Mouse (Mus musculus) stomach, postnatal 0 days (tissue): Measurements from ENCODE around the gene Car8. TPM values are rescaled to one million over a fixed set of nuclear protein-coding genes. Genes with fewer than 3 reads are reported as not detected.
"Not testable (repeated sequence)": the region's sequence is repeated elsewhere in the genome, so short reads cannot be mapped to it uniquely, and the experiment has no call there.

Experiments
- ATAC-seq: fragments of 200-750 bp; cut with Nextera tagmentation; 2 replicates; pipeline ENCODE4 v1.8.0; 2017; ENCODE audit not compliant: low FRiP score, low TSS enrichment
- DNase-seq: peaks from one replicate; pipeline ENCODE4 v3.0.0-alpha.2; 2016; ENCODE audit warnings: low spot score
- H3K27ac ChIP-seq: fragments of 300-500 bp; sonication (generic); replicated peaks from 2 replicates; pipeline ENCODE4 v1.5.1; 2014; ENCODE audit warnings: mild to moderate bottlenecking, control low read depth
- H3K27me3 ChIP-seq: fragments of 300-500 bp; sonication (generic); 2 replicates; pipeline ENCODE4 v1.6.1; 2014; ENCODE audit warnings: low read length; ENCODE audit not compliant: control insufficient read depth, insufficient read depth
- H3K36me3 ChIP-seq: fragments of 300-500 bp; sonication (generic); 2 replicates; pipeline ENCODE4 v1.6.1; 2014; ENCODE audit warnings: low read length, mixed read lengths; ENCODE audit not compliant: control insufficient read depth, insufficient read depth
- H3K4me1 ChIP-seq: fragments of 300-500 bp; sonication (generic); replicated peaks from 2 replicates; pipeline ENCODE4 v1.6.1; 2014; ENCODE audit warnings: antibody characterized with exemption; ENCODE audit not compliant: control insufficient read depth, insufficient read depth
- H3K4me2 ChIP-seq: fragments of 300-500 bp; sonication (generic); replicated peaks from 2 replicates; pipeline ENCODE4 v1.6.1; 2014; ENCODE audit warnings: low read depth, mild to moderate bottlenecking, control low read depth, moderate library complexity
- H3K4me3 ChIP-seq: fragments of 300-500 bp; sonication (generic); 2 replicates; pipeline ENCODE4 v1.5.1; 2014; ENCODE audit warnings: low read depth, low read length, control low read depth
- H3K9ac ChIP-seq: fragments of 300-500 bp; sonication (generic); 2 replicates; pipeline ENCODE4 v1.6.1; 2014; ENCODE audit warnings: mild to moderate bottlenecking, low read length, control low read depth, mixed read lengths
- H3K9me3 ChIP-seq: fragments of 300-500 bp; sonication (generic); 2 replicates; pipeline ENCODE4 v1.6.1; 2016; ENCODE audit warnings: low read length; ENCODE audit not compliant: control insufficient read depth
- CTCF ChIP-seq: IDR thresholded peaks from 2 replicates; pipeline ENCODE4 v1.5.1; 2016; ENCODE audit warnings: antibody characterized with exemption, low read depth, mild to moderate bottlenecking, moderate library complexity
- EP300 ChIP-seq: optimal IDR thresholded peaks from 2 replicates; pipeline ENCODE3; 2016; ENCODE audit warnings: antibody characterized with exemption
- WGBS: fragments of 180-500 bp; shearing (Covaris S2); extraction: QIAGEN DNeasy Blood & Tissue Kit; methylation state at CpG from one replicate; pipeline ENCODE4 v1.1.7; 2014; 5-methylcytosine and 5-hydroxymethylcytosine counted together
- polyA plus RNA-seq: library from polyadenylated mRNA; unstranded; fragments of >200 nt; fragmentation: Nextera tagmentation; extraction: Ambion mirVana; gene quantifications from 2 replicates; pipeline ENCODE4 v1.2.1, GENCODE M21; 2015

Car8 gene
- polyA plus RNA-seq, 1 experiment from 2014 or later: 32.6 TPM

- no peaks in the 10 kb centered on the region for H3K27me3 ChIP-seq
- no peak for DNase-seq
- H3K4me1 ChIP-seq: no peaks in the 10 kb centered on the region
- TF ChIP-seq CTCF (no peak), EP300 (no peak)
- no peak overlapping the region for H3K9ac ChIP-seq
- ATAC-seq: peak; percentile 47; the same call in 1 of the 2 replicates
- no peak overlapping the region for H3K27ac ChIP-seq
- H3K4me2 ChIP-seq: no peak overlapping the region
- 64% methylated on average over 5 of the region's 5 CpGs for WGBS
- H3K4me3 ChIP-seq: no peak overlapping the region
- no peaks in the 10 kb centered on the region for H3K9me3 ChIP-seq
- no peaks in the 10 kb centered on the region for H3K36me3 ChIP-seq
These were observed 40.8 kb downstream of the Car8 start for GRCm38 (mm10) chr4:8198033-8198432.

GRCm38 (mm10) chr4:8190441-8190840 lies 48.4 kb downstream of the Car8 start:
- DNase-seq (no peak), ATAC-seq (no peak)
- no peaks in the 10 kb centered on the region for H3K27me3 ChIP-seq
- H3K4me1 ChIP-seq: no peaks in the 10 kb centered on the region
- H3K4me2 ChIP-seq: no peak overlapping the region
- WGBS: 61% methylated on average over 4 of the region's 4 CpGs
- H3K36me3 ChIP-seq: no peaks in the 10 kb centered on the region
- peak; percentile 60 for TF ChIP-seq CTCF
- no peak for TF ChIP-seq EP300
- no peak overlapping the region for H3K27ac ChIP-seq
- H3K4me3 ChIP-seq: no peak overlapping the region
- H3K9me3 ChIP-seq: no peaks in the 10 kb centered on the region
- H3K9ac ChIP-seq: no peak overlapping the region

GRCm38 (mm10) chr4:8186921-8187687 lies 51.7 kb downstream of the Car8 start:
- Histone ChIP-seq H3K4me2 (no peak overlapping the region), H3K9me3 (no peaks in the 10 kb centered on the region), H3K27me3 (no peaks in the 10 kb centered on the region), H3K4me3 (no peak overlapping the region), H3K4me1 (no peaks in the 10 kb centered on the region), H3K27ac (no peak overlapping the region), H3K9ac (no peak overlapping the region), H3K36me3 (no peaks in the 10 kb centered on the region)
- WGBS: 72% methylated on average over 8 of the region's 8 CpGs
- DNase-seq (no peak), ATAC-seq (no peak)
- TF ChIP-seq CTCF: no peak
- TF ChIP-seq EP300: no peak

- no peaks in the 10 kb centered on the region for H3K27me3 ChIP-seq
- no peak overlapping the region for H3K4me2 ChIP-seq
- H3K36me3 ChIP-seq: no peaks in the 10 kb centered on the region
- ATAC-seq: no peak
- no peaks in the 10 kb centered on the region for H3K9me3 ChIP-seq
- no peaks in the 10 kb centered on the region for H3K4me1 ChIP-seq
- TF ChIP-seq EP300 (no peak), CTCF (no peak)
- H3K4me3 ChIP-seq: no peak overlapping the region
- DNase-seq: no peak
- no peak overlapping the region for H3K27ac ChIP-seq
- H3K9ac ChIP-seq: no peak overlapping the region
- WGBS: 64% methylated on average over 4 of the region's 4 CpGs
These were observed 58.3 kb downstream of the Car8 start for GRCm38 (mm10) chr4:8180576-8180975.

- DNase-seq (no peak), ATAC-seq (no peak)
- no peaks in the 10 kb centered on the region for H3K4me1 ChIP-seq
- no peaks in the 10 kb centered on the region for H3K36me3 ChIP-seq
- H3K27me3 ChIP-seq: no peaks in the 10 kb centered on the region
- H3K4me3 ChIP-seq: no peak overlapping the region
- no peak overlapping the region for H3K27ac ChIP-seq
- no peak overlapping the region for H3K9ac ChIP-seq
- no peaks in the 10 kb centered on the region for H3K9me3 ChIP-seq
- WGBS: 60% methylated on average over 6 of the region's 6 CpGs
- TF ChIP-seq CTCF (no peak), EP300 (no peak)
- H3K4me2 ChIP-seq: no peak overlapping the region
These were observed 84.1 kb downstream of the Car8 start for GRCm38 (mm10) chr4:8154589-8155198.

GRCm38 (mm10) chr4:8153926-8154325 lies 84.9 kb downstream of the Car8 start:
- not testable (repeated sequence) for H3K4me1 ChIP-seq, H3K4me2 ChIP-seq, H3K36me3 ChIP-seq, H3K27ac ChIP-seq, DNase-seq, H3K9ac ChIP-seq, ATAC-seq, H3K4me3 ChIP-seq, H3K9me3 ChIP-seq, H3K27me3 ChIP-seq
- 86% methylated on average over 5 of the region's 5 CpGs for WGBS
